Mouse (Mus musculus): ENCODE data around the gene Zbed4. TPM values are rescaled to one million over a fixed set of nuclear protein-coding genes. Genes with fewer than 3 reads are reported as not detected.
"Not testable (repeated sequence)": the region's sequence is repeated elsewhere in the genome, so short reads cannot be mapped to it uniquely, and the experiment has no call there.

Zbed4 gene
- polyA plus RNA-seq, 1 experiment from 2014 or later, result 24.9 TPM

DNA sequence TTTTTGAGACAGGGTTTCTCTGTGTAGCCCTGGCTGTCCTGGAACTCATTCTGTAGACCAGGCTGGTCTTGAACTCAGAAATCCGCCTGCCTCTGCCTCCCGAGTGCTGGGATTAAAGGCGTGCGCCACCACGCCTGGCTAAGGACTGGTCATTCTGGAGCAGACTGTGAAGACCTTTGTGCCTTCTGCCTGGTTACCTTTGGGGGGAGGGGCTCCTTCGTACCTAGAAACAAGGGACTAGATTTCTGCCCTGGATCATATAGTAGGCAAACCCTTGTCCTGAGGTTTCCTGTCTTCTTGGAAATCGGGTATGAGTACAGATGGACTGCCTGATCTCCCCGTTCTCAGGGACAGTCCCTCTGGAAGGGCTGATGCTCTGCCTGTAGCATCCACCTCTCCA is 1.8 kb upstream of the Zbed4 start:
- not testable (repeated sequence) for H3K27me3 ChIP-seq (ENCODE audit: insufficient read depth, poor library complexity, severe bottlenecking); H3K27ac ChIP-seq; DNase-seq (ENCODE audit: low spot score); H3K36me3 ChIP-seq; H3K4me3 ChIP-seq; H3K9me3 ChIP-seq
- 87% methylated on average over 8 of the region's 8 CpGs for WGBS
- peaks cover 19% of the 10 kb centered on the region for H3K4me1 ChIP-seq

DNA sequence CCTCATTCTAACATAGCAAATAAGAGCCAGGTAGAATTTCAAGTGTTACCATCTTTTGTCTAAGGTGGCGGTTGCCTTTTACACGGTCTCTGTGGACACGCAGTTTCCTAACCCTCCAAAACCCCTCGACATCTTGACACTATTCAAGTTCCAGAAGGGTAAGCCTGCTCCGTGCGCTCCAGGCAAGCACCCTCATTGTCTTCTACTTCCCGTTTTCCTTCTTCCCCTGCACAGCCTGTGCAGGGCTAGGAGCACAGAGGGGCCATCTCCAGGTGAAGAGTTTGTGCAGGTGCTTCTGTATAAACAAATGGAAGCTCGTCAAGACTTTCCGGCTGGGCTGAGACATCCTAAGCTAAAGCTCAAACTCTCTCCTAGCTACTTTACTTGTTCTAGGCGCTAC is 1.4 kb upstream of the Zbed4 start:
- 0 out of 2 replicates have a peak overlapping the region, but pooled peaks have one; percentile 97 for H3K27ac ChIP-seq
- no peak for DNase-seq (ENCODE audit: low spot score)
- peaks cover 2% of the 10 kb centered on the region for H3K36me3 ChIP-seq
- 88% methylated on average over 10 of the region's 10 CpGs for WGBS
- no peaks in the 10 kb centered on the region for H3K9me3 ChIP-seq
- no peaks in the 10 kb centered on the region for H3K27me3 ChIP-seq (ENCODE audit: insufficient read depth, poor library complexity, severe bottlenecking)
- peaks cover 23% of the 10 kb centered on the region for H3K4me1 ChIP-seq
- no peak overlapping the region for H3K4me3 ChIP-seq

DNA sequence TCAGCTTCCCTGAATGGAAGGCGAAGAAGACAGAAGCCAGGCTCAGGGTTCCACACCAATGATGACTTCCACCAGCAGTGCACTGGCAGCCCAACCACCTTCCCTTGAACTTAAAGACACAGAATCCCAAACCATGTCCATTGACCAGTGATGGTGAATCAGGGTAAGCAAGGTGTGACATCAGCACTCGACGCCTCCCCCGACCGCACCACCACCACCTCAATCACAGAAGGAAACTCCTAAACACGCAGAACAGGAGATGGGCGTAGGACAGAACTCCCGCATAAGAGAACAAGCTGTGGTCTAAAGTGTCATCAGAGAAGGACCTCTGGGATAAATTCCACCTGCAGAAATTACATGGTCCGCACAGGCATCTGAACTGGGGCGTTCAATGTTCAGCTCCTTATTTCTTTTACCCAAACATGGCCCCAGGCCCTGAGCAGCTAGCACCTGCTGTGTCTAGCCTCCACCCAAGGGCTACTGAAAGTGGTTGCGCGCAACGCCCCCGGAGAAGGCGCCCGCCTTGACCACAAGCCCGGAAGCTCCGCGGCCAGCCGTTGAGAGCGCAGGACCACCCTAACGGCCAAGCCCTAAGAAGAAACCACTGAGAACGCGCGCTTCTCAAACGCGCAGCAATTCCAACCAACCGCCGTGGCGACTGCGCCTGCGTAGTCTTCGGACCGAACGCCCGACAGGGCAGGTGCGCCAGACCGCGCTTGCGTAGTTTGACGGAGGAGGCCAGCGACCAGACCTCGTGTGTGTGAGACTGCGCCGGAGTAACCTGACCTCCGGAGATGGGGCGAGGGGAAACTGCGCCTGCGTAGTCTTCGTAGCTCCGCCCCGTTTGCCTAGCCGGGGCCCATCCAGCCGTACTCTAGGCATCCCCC is 540 bp upstream of the Zbed4 start:
- DNase-seq (ENCODE audit: low spot score), result peak; percentile 100
- H3K36me3 ChIP-seq, result peaks cover 11% of the 10 kb centered on the region
- peak overlapping the region; percentile 94 for H3K4me3 ChIP-seq
- H3K27me3 ChIP-seq (ENCODE audit: insufficient read depth, poor library complexity, severe bottlenecking), result no peaks in the 10 kb centered on the region
- peak overlapping the region; percentile 97 for H3K27ac ChIP-seq
- 7% methylated on average over 54 of the region's 54 CpGs for WGBS
- H3K9me3 ChIP-seq, result no peaks in the 10 kb centered on the region
- H3K4me1 ChIP-seq, result peaks cover 30% of the 10 kb centered on the region

DNA sequence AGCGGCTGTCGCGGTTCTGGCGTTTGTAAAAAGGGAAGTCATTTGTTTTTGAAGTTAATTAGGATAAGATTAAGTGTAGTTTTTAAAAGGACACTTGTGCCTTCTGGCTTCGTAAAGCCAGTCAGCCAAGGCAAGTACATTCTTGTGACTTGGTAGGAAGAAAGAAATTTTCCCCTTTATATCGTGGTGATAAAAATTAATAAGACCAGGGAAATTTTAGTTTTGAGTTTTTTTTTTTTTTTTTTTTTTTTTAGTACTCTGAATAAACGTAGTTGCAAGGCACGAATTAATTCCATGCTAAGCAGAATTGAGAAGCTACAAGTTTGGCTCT is 908 bp downstream of the Zbed4 start:
- WGBS, result 2% methylated on average over 8 of the region's 8 CpGs
- Histone ChIP-seq H3K9me3 (no peaks in the 10 kb centered on the region), H3K36me3 (peaks cover 20% of the 10 kb centered on the region), H3K27ac (peak overlapping the region; percentile 97), H3K4me3 (peak overlapping the region; percentile 94), H3K4me1 (peaks cover 36% of the 10 kb centered on the region), H3K27me3 (ENCODE audit: insufficient read depth, poor library complexity, severe bottlenecking) (no peaks in the 10 kb centered on the region)
- no peak for DNase-seq (ENCODE audit: low spot score)

DNA sequence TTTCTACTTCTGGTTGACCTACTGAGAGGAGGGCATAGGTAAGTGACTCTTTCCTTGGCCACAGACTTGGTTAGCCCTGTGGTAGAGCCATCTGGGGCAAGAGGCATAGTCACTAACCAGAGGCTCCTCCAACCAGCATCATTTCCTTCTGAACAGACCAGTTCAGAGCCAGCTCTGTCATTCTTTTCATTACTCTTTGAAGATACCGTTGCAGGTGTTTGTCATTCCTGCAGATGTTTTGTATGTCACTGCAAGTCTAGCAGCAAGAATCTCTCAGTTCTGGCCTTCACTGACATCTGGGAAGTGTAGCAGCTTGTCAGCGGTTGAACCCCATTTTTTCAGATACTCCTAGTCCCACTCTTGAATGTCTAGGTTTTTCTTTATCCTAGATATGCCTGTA is 3.4 kb downstream of the Zbed4 start:
- WGBS, result 80% methylated on average over 2 of the region's 2 CpGs
- no peak overlapping the region for H3K4me3 ChIP-seq
- peaks cover 56% of the 10 kb centered on the region for H3K4me1 ChIP-seq
- peaks cover 38% of the 10 kb centered on the region for H3K36me3 ChIP-seq
- no peaks in the 10 kb centered on the region for H3K9me3 ChIP-seq
- H3K27ac ChIP-seq, result no peak overlapping the region
- H3K27me3 ChIP-seq (ENCODE audit: insufficient read depth, poor library complexity, severe bottlenecking), result no peaks in the 10 kb centered on the region
- no peak for DNase-seq (ENCODE audit: low spot score)

DNA sequence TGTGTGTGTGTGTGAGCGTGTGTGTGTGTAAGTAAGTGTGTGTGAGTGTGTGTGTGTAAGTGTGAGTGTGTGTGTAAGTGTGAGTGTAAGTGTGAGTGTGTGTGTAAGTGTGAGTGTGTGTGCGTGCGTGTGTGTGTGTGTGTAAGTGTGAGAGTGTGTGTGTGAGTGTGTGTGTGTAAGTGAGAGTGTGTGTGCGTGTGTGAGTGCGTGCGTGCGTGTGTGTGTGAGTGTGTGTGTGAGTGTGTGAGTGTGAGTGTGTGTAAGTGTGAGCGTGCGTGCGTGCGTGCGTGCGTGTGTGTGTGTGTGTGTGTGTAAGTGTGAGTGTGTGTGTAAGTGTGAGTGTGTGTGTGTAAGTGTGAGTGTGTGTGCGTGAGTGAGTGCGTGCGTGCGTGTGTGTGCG is 4.3 kb downstream of the Zbed4 start:
- WGBS, result 95% methylated on average over 18 of the region's 18 CpGs
- DNase-seq (ENCODE audit: low spot score), result no peak
- H3K27me3 ChIP-seq (ENCODE audit: insufficient read depth, poor library complexity, severe bottlenecking), result no peaks in the 10 kb centered on the region
- peaks cover 45% of the 10 kb centered on the region for H3K36me3 ChIP-seq
- H3K27ac ChIP-seq, result no peak overlapping the region
- H3K4me1 ChIP-seq, result peaks cover 51% of the 10 kb centered on the region
- no peaks in the 10 kb centered on the region for H3K9me3 ChIP-seq
- H3K4me3 ChIP-seq, result no peak overlapping the region

DNA sequence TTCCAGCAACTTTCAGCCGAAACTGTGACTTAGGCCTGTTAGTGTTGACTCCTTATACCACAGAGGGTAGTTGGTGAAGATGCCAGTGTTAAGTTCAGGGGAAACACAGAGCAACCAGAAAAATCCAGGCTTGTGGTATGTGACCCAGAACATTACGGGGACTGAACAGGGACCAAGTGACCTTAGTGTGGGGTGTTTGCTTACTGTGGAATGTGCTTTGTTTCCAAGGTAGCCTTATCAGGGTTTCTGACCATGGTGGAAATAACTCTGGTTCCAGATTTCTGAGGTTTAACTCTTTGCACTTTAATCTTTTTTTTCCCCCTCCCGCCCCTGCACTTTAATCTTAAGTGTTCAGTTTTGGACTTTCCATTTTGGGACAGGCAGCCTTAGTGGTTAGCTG is 6.6 kb downstream of the Zbed4 start:
- Histone ChIP-seq H3K36me3 (peaks cover 64% of the 10 kb centered on the region), H3K27me3 (ENCODE audit: insufficient read depth, poor library complexity, severe bottlenecking) (no peaks in the 10 kb centered on the region), H3K4me3 (peak overlapping the region; percentile 24), H3K27ac (peak overlapping the region; percentile 82), H3K9me3 (no peaks in the 10 kb centered on the region), H3K4me1 (peaks cover 47% of the 10 kb centered on the region)
- WGBS, result 27% methylated on average over 3 of the region's 3 CpGs
- no peak for DNase-seq (ENCODE audit: low spot score)

DNA sequence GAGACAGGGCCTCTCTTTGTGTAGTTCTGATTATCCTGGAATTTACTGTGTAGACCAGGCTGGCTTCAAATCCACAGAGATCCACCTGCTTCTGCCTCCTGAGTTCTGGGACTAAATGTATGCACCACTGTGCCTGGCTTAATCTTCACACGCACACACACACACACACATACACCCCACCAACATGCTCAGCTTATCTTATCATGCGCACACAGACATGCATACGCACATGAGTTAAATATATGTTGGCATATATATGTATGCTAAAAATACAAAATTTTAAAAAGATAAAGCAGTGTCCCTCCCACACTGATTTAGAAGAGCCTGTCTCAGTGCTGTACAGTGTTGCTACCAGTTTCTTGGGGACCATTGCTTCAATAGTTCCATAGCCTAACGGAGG is 10.1 kb downstream of the Zbed4 start:
- Histone ChIP-seq H3K9me3 (no peaks in the 10 kb centered on the region), H3K36me3 (peaks cover 71% of the 10 kb centered on the region), H3K4me1 (peaks cover 24% of the 10 kb centered on the region), H3K4me3 (no peak overlapping the region), H3K27ac (no peak overlapping the region), H3K27me3 (ENCODE audit: insufficient read depth, poor library complexity, severe bottlenecking) (no peaks in the 10 kb centered on the region)
- WGBS, result 85% methylated on average over 4 of the region's 4 CpGs
- DNase-seq (ENCODE audit: low spot score), result no peak

DNA sequence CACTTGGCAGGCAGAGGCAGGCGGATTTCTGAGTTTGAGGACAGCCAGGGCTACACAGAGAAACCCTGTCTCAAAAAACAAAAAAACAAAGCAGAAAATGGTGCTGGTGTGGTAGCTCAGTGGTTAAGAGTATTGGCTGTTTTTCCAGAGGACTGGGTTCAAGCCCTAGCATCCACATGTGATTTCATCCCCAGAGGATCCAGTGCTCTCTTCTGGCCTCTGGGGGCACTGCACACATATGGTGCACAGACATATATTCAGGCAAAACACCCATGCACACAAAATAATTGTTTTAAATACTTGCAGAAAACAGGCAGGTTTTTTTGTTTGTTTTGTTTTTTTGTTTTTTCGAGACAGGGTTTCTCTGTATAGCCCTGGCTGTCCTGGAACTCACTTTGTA is 14.7 kb downstream of the Zbed4 start:
- not testable (repeated sequence) for H3K27ac ChIP-seq; H3K27me3 ChIP-seq (ENCODE audit: insufficient read depth, poor library complexity, severe bottlenecking); DNase-seq (ENCODE audit: low spot score); H3K4me3 ChIP-seq; H3K4me1 ChIP-seq; H3K9me3 ChIP-seq
- WGBS, result 98% methylated on average over 2 of the region's 2 CpGs
- H3K36me3 ChIP-seq, result peaks cover 64% of the 10 kb centered on the region

DNA sequence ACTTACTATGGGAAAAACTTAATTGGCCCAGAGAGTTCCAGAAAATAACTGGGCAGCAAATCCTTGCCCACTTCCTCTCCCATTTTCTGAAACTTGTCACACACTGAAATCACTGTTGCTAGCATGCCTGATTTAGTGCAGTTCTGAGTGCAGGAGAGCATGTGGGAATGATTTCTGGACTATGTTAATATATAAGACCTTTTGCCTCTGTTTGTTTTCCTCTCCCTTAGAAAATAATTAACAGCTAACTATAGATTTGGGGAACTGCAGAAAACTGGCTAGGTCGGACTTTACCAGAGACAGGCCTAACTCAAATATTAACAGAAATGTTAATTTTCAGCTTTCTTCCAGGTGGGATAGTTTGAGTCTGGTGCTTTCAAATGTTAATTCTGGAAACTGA is 17.1 kb downstream of the Zbed4 start:
- Histone ChIP-seq H3K27me3 (ENCODE audit: insufficient read depth, poor library complexity, severe bottlenecking) (no peaks in the 10 kb centered on the region), H3K36me3 (peaks cover 71% of the 10 kb centered on the region), H3K27ac (no peak overlapping the region), H3K4me3 (no peak overlapping the region), H3K9me3 (no peaks in the 10 kb centered on the region), H3K4me1 (no peaks in the 10 kb centered on the region)
- DNase-seq (ENCODE audit: low spot score), result no peak
- 85% methylated on average over 1 of the region's 1 CpGs for WGBS

DNA sequence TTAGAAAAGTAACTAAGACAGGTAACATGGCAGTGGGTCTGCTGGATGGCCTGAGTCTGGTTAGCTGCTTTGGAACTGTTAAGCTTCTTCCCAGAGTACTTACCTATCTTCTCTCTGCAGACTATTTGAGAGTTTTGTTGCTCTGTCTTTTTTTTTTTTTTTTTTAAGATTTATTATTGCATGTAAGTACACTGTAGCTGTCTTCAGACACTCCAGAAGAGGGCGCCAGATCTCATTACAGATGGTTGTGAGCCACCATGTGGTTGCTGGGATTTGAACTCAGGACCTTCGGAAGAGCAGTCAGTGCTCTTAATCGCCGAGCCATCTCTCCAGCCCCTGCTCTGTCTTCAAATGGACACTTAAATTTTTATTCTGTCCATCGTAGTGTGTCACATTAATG is 23.2 kb downstream of the Zbed4 start:
- not testable (repeated sequence) for H3K4me3 ChIP-seq; H3K27me3 ChIP-seq (ENCODE audit: insufficient read depth, poor library complexity, severe bottlenecking); H3K9me3 ChIP-seq; DNase-seq (ENCODE audit: low spot score); H3K27ac ChIP-seq; H3K4me1 ChIP-seq
- peaks cover 70% of the 10 kb centered on the region for H3K36me3 ChIP-seq
- 84% methylated on average over 5 of the region's 5 CpGs for WGBS

DNA sequence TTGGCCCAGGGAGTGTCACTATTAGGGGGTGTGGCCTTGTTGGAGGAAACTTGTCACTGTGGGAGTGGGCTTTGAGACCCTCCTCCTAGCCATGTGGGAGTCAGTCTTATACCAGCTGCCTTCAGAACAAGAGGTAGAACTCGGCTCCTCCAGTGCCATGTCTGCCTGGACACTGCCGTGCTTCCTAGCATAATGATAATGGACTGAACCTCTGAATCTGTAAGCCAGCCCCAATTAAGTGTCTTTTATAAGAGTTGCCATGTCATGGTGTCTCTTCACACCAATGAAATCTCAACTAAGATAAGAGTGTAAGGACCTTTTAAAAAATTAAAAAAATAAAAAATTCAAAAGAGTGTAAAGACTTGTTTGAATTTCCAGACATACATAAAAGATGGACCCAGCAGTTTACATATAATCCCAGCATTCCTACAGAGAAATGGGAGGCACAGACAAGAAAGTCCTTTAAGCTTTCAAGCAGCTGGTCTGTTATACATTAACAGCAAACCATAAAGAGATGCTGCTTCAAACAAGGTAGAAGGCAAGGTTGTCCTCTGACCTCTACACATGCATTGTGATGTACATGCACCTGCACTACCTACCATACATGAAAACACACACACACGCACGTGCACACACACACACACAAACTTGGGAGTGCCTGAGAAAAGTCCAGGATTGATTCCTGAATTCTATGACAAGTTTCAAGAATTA is 40.8 kb downstream of the Zbed4 start:
- H3K27ac ChIP-seq, result no peak overlapping the region
- no peaks in the 10 kb centered on the region for H3K9me3 ChIP-seq
- H3K4me1 ChIP-seq, result no peaks in the 10 kb centered on the region
- DNase-seq (ENCODE audit: low spot score), result no peak
- peaks cover 4% of the 10 kb centered on the region; the same call in 1 of the 2 replicates for H3K36me3 ChIP-seq
- no peak overlapping the region for H3K4me3 ChIP-seq
- H3K27me3 ChIP-seq (ENCODE audit: insufficient read depth, poor library complexity, severe bottlenecking), result no peaks in the 10 kb centered on the region
- WGBS, result 77% methylated on average over 4 of the region's 4 CpGs

DNA sequence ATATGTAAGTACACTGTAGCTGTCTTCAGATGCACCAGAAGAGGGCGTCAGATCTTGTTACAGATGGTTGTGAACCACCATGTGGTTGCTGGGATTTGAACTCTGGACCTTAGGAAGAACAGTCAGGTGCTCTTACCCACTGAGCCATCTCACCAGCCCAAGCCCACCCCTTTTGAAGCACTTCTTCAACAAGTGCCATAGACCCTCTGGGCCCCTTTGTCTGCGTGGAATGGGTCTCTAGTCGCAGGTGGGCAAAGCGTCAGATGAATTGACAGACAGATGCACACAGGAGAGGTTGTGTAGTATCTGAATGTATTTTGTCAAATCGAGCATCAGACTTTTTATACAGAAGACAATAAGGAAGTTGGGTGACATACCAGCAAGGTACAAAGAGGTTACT is 43.3 kb downstream of the Zbed4 start:
- 83% methylated on average over 5 of the region's 5 CpGs for WGBS
- H3K27me3 ChIP-seq (ENCODE audit: insufficient read depth, poor library complexity, severe bottlenecking); H3K27ac ChIP-seq; H3K4me1 ChIP-seq; H3K9me3 ChIP-seq; DNase-seq (ENCODE audit: low spot score); H3K36me3 ChIP-seq; H3K4me3 ChIP-seq: not testable (repeated sequence)

All from heart, embryonic 10.5 days (tissue).